Mouse (Mus musculus) neural tube, embryonic 11.5 days (tissue): ENCODE results near the gene Il9r. TPM values are rescaled to one million over a fixed set of nuclear protein-coding genes. Genes with fewer than 3 reads are reported as not detected.
A peak's percentile ranks its signal among the peaks of the same experiment; 100 is the strongest.
"Not testable (repeated sequence)": the region's sequence is repeated elsewhere in the genome, so short reads cannot be mapped to it uniquely, and the experiment has no call there.

Experiments used
- ATAC-seq: fragments of 200-750 bp; cut with Nextera tagmentation; 2 replicates; pipeline ENCODE4 v1.8.0; 2017; ENCODE audit warnings: moderate number of reproducible peaks, mild to moderate bottlenecking, moderate TSS enrichment, moderate library complexity; ENCODE audit not compliant: insufficient read depth, low FRiP score, low TSS enrichment
- DNase-seq: peaks from one replicate; pipeline ENCODE4 v3.0.0-alpha.2; 2015; ENCODE audit warnings: low spot score
- H3K27ac ChIP-seq: fragments of 300-500 bp; sonication (generic); 2 replicates; pipeline ENCODE4 v1.5.1; 2014; ENCODE audit warnings: low read depth, mild to moderate bottlenecking, low read length
- H3K27me3 ChIP-seq: fragments of 300-500 bp; sonication (generic); 2 replicates; pipeline ENCODE4 v1.6.1; 2014; ENCODE audit warnings: mild to moderate bottlenecking, low read length, mixed read lengths; ENCODE audit not compliant: control insufficient read depth, insufficient read depth
- H3K36me3 ChIP-seq: fragments of 300-500 bp; sonication (generic); 2 replicates; pipeline ENCODE4 v1.6.1; 2014; ENCODE audit warnings: mild to moderate bottlenecking, low read length, moderate library complexity, mixed read lengths; ENCODE audit not compliant: control insufficient read depth, insufficient read depth
- H3K4me1 ChIP-seq: fragments of 300-500 bp; sonication (generic); 2 replicates; pipeline ENCODE4 v1.6.1; 2014; ENCODE audit warnings: low read length, mixed read lengths; ENCODE audit not compliant: control insufficient read depth, insufficient read depth
- H3K4me2 ChIP-seq: fragments of 300-500 bp; sonication (generic); 2 replicates; pipeline ENCODE4 v1.6.1; 2014; ENCODE audit warnings: low read depth, mild to moderate bottlenecking, moderate library complexity
- H3K4me3 ChIP-seq: fragments of 300-500 bp; sonication (generic); 2 replicates; pipeline ENCODE4 v1.5.1; 2014; ENCODE audit warnings: low read depth, low read length
- H3K9ac ChIP-seq: fragments of 300-500 bp; sonication (generic); 2 replicates; pipeline ENCODE4 v1.6.1; 2014; ENCODE audit warnings: mild to moderate bottlenecking, low read length
- H3K9me3 ChIP-seq: fragments of 300-500 bp; sonication (generic); 2 replicates; pipeline ENCODE4 v1.6.1; 2016; ENCODE audit warnings: low read length; ENCODE audit not compliant: control insufficient read depth
- WGBS: fragments of 180-500 bp; shearing (Covaris S2); extraction: QIAGEN DNeasy Blood & Tissue Kit; methylation state at CpG from one replicate; pipeline ENCODE4 v1.1.7; 2014; 5-methylcytosine and 5-hydroxymethylcytosine counted together
- polyA plus RNA-seq: library from polyadenylated mRNA; unstranded; fragments of >200 nt; fragmentation: Nextera tagmentation; extraction: Ambion mirVana; gene quantifications from 2 replicates; pipeline ENCODE4 v1.2.1, GENCODE M21; 2014

Gene Il9r
- polyA plus RNA-seq, 1 experiment from 2014 or later = 0.07 TPM

DNA sequence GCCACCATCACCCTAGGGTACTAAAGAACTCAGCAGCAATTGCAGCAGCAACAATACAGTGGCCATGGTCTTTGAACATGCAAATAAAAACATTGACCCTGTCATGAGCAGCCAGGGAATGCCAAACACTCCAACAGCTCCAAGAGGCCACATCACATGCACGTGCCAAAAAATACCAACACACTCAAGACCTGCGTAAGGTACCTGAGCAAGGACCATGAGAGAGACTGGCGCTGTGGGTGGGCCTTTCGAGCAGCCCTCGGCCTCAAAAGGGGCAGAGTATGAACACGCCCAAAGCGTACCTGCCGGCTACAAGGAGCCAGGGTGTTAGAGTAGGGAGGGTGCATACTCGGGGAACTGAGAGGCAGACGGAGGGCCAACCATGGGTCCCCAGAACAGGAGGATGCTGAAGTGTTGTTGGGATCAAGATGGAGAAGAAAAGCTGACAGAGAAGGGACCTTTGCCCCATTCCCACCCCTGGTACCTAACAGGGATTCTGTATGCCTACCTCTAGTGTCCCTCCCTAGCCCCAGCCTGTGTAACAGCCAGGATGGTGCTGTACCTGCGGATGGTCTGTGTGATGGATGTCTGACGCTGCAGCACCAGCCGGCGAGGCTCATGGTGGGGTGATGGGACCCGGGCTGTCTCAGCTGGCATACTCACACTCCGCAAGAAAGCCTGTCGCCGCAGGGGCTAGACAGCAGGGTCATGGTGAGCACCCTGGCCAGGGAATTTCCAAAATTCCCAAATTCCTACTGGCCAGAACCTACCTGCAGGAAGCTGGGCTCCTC is 15.5 kb upstream of the Il9r start:
- no peaks in the 10 kb centered on the region for H3K27me3 ChIP-seq
- H3K36me3 ChIP-seq = no peaks in the 10 kb centered on the region; the same call in 1 of the 2 replicates
- H3K9ac ChIP-seq = no peak overlapping the region
- no peaks in the 10 kb centered on the region for H3K9me3 ChIP-seq
- 95% methylated on average over 18 of the region's 18 CpGs for WGBS
- DNase-seq (no peak), ATAC-seq (no peak)
- H3K4me3 ChIP-seq = no peak overlapping the region
- H3K27ac ChIP-seq = no peak overlapping the region
- H3K4me1 ChIP-seq = 0 out of 2 replicates have a peak, but pooled peaks cover 3% of the 10 kb centered on the region
- H3K4me2 ChIP-seq = no peak overlapping the region

DNA sequence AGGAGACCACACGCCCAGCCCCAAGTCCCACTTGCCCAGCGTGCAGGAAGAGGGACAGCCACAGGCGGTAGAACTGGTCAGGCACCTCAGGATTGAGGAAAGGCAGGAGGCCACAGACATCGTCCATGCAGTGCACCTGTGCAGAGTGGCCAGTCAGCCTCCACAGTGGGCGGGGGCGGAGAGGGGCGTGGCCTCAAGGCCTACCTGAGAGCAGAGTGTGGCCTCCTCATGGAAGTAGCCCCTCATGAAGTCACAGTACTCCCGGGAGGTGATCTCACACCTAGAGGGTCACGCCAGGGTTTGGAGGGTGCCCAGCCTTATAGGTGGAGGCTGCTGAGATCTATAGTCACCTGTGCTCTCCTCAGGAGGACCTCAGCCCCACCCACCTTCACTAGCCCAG is 10.5 kb upstream of the Il9r start:
- no peaks in the 10 kb centered on the region for H3K9me3 ChIP-seq
- DNase-seq (no peak), ATAC-seq (no peak)
- no peak overlapping the region for H3K27ac ChIP-seq
- no peak overlapping the region for H3K4me3 ChIP-seq
- no peak overlapping the region for H3K4me2 ChIP-seq
- H3K9ac ChIP-seq = no peak overlapping the region
- WGBS = 94% methylated on average over 9 of the region's 9 CpGs
- H3K4me1 ChIP-seq = peaks cover 4% of the 10 kb centered on the region; the same call in 1 of the 2 replicates
- peaks cover 2% of the 10 kb centered on the region for H3K36me3 ChIP-seq
- no peaks in the 10 kb centered on the region for H3K27me3 ChIP-seq

DNA sequence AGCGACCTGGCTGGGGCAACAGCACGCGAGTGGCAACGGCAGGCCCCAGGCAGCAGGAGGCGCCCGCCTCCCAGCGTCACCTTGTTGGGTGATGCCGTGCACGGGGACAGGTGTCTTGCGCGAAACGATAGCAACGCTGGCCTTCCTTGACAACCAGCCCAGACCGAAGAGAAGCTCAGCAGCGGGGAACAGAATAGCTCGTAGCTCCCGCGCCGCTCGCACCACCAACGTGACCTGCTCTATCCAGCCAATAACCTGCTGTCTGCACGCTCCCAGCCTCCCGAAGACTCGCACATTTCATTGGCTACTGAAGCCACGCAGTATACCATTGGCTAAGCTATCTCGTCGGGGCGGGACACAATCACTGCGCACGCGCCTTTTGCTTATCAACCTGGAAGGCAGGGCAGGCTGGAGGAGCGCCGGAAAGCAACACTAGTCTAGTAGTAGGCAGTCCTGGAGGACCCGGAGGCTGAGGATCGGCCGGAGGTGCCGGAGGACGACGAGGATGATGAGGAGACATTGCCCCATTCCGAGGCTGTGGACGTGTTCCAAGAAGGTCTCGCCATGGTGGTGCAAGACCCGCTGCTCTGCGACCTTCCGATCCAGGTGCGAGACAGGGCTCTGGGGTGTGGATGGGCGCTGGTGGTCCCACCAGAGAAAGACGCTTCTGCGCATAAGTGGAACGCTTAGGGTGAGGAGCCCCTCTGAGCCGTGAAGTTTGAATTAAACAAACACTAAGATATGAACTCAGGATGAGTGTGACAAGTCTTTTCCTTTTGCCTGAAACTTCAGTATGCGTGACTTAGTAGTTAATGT is 5.2 kb upstream of the Il9r start, which contains the start of gene Snrnp25:
Gene Snrnp25 (plus strand): TSS at position 358 of the 816 bp plus-strand sequence.
- DNase-seq (peak; percentile 95), ATAC-seq (peak; percentile 100)
- H3K36me3 ChIP-seq = peaks cover 2% of the 10 kb centered on the region
- H3K27me3 ChIP-seq = no peaks in the 10 kb centered on the region
- peak within 1 kb of the TSS; percentile 79 for H3K4me2 ChIP-seq
- peaks cover 4% of the 10 kb centered on the region; the same call in 1 of the 2 replicates for H3K4me1 ChIP-seq
- WGBS = under 1% methylated on average over 50 of the region's 52 CpGs
- peak within 1 kb of the TSS; percentile 69 for H3K9ac ChIP-seq
- no peaks in the 10 kb centered on the region for H3K9me3 ChIP-seq
- peak within 1 kb of the TSS; percentile 55 for H3K4me3 ChIP-seq
- H3K27ac ChIP-seq = no peak within 1 kb of the TSS

DNA sequence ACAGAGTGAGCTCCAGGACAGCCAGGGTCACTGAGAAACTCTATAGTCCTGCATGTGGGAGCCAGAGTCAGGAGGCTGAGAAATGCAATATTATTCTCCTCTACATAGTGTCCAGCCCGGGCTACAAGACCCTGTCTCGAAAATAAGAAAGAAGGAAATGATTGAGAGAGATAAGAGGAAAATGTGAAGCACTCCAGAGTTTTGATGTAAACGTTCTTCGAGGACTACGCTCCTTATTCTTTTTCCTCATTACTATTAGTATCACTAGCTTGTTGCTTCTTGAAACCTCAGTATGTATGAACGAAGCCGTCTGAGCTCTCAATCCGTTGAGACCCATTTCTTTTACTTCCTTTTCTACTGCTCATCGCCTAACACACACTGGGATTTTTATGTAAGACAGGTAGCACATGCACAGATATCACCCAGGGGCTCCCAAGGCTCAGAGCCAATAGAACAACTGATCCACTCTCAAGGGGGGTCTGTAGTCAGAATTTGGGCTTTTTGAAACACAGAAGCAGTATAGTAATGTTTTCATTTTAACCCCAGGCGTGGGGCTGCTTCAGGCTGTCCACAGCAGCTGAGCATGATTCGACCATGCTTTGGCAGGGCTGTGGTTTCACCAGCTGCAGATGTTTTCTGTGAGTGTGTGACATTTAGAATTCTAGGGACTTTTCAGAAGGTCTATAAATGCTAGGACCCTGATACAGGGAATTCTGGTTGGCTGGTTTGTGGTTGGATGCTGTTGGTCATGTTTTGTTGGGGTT is 2.0 kb upstream of the Il9r start:
- Histone ChIP-seq H3K4me3 (no peak overlapping the region), H3K9ac (no peak overlapping the region), H3K27ac (no peak overlapping the region), H3K4me1 (peaks cover 4% of the 10 kb centered on the region; the same call in 1 of the 2 replicates), H3K4me2 (no peak overlapping the region), H3K36me3 (no peaks in the 10 kb centered on the region), H3K9me3 (no peaks in the 10 kb centered on the region), H3K27me3 (no peaks in the 10 kb centered on the region)
- DNase-seq (no peak), ATAC-seq (no peak)
- WGBS = 85% methylated on average over 11 of the region's 11 CpGs

DNA sequence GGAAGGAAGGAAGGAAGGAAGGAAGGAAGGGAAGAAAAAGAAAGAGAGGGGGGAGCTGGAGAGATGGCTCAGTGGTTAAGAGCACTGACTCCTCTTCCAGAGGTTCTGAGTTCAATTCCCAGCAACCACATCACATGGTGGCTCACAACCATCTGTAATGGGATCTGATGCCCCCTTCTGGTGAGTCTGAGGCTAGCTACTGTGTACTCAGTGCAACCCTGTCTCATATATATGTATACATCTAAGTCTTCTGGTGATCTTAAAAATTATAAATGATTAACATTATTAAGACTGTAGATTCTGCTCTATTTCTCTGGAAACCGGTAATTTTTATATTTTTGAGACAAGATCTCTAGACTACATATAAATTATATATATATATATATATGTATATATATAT is 913 bp upstream of the Il9r start:
- not testable (repeated sequence) for H3K27ac ChIP-seq, H3K9me3 ChIP-seq, H3K4me3 ChIP-seq, H3K4me2 ChIP-seq, H3K36me3 ChIP-seq, H3K4me1 ChIP-seq, H3K9ac ChIP-seq, DNase-seq, H3K27me3 ChIP-seq, ATAC-seq
- WGBS = 62% methylated on average over 1 of the region's 1 CpGs

DNA sequence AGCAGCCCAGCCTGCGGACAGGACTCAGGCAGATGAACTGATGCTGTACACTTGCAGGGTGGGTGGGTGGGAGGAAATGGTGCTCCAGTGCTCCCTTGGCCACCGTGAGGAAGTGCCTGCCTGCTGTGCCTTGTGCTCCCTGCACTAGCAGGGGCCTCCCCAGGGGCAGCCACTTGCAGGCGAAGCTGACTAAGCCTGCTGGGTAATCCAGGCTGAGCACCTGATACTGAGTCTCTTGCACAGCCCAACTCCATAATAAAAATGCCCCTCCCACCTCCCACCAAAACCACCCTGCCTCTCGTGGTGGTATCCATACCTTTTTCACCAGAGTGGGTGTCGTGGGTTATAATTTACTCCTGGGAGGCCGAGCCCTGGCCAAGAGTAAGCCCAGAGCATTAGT is 849 bp downstream of the Il9r start:
- ATAC-seq (no peak), DNase-seq (no peak)
- H3K4me3 ChIP-seq = no peak overlapping the region
- WGBS = 54% methylated on average over 6 of the region's 6 CpGs
- no peak overlapping the region for H3K27ac ChIP-seq
- no peak overlapping the region for H3K9ac ChIP-seq
- no peaks in the 10 kb centered on the region for H3K9me3 ChIP-seq
- H3K27me3 ChIP-seq = no peaks in the 10 kb centered on the region
- H3K4me2 ChIP-seq = no peak overlapping the region
- no peaks in the 10 kb centered on the region for H3K36me3 ChIP-seq
- H3K4me1 ChIP-seq = no peaks in the 10 kb centered on the region

DNA sequence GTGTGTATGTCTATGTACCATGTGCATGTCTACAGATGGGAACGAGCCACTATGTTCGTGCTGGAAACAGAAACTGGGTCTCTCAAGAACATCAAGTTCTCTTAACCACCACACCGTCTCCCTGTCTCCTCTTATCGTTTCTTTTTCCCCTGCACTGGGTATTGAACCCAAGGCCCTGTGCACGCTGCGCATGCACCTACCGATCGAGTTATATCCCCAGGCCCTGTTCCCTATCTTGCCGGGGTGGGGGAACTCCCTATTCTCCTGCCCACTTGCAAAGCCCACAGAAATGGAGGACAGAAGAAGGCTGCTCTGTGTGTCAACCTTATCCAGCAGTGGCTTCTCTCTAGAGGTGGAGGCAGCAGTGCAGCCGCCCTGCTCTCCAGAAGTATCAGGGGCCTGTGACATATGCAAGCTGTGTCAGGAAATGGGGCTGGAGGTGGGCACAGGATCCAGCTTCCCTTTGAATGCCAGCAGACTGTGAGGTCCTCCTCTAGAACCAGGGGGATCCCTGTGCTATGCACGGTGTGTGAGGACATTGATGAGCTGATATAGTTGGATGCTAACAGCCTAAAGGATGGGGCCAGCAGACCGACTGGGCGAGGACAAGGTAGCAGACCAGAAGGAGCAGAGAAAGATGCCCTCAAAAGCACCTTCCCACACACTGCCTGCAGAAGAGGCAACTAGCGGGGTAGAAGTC is 1.7 kb downstream of the Il9r start:
- WGBS = 80% methylated on average over 13 of the region's 14 CpGs
- H3K9me3 ChIP-seq = no peaks in the 10 kb centered on the region
- H3K4me2 ChIP-seq = no peak overlapping the region
- H3K9ac ChIP-seq = no peak overlapping the region
- no peaks in the 10 kb centered on the region for H3K27me3 ChIP-seq
- no peak overlapping the region for H3K4me3 ChIP-seq
- H3K27ac ChIP-seq = no peak overlapping the region
- DNase-seq (no peak), ATAC-seq (no peak)
- H3K36me3 ChIP-seq = no peaks in the 10 kb centered on the region
- H3K4me1 ChIP-seq = no peaks in the 10 kb centered on the region

DNA sequence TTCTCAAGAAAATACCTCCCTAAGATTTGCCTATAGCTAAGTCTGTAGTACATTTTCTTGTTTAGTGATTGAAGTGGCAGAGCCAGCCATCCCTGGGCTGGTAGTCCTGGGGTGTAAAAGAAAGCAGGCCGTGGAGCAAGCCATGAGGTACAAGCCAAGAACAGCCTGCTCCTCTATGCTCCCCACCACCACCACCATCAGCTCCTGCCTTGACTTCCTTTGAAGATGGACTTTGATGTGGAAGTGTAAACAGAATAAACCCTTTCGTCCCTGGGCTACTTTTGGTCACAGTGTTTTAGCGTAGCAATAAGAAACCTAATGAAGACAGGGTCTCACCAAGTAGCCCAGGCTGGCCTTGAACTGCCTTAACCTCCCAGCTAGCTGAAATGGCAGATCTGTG is 2.3 kb downstream of the Il9r start:
- Histone ChIP-seq H3K27me3 (no peaks in the 10 kb centered on the region), H3K4me2 (no peak overlapping the region), H3K36me3 (no peaks in the 10 kb centered on the region), H3K9me3 (no peaks in the 10 kb centered on the region), H3K4me3 (no peak overlapping the region), H3K4me1 (no peaks in the 10 kb centered on the region), H3K27ac (no peak overlapping the region), H3K9ac (no peak overlapping the region)
- DNase-seq = no peak
- WGBS = 41% methylated on average over 3 of the region's 3 CpGs
- ATAC-seq = no peak
